Mouse (Mus musculus) liver, embryonic 13.5 days (tissue): ENCODE results near the gene Ltb4r2. TPM values are rescaled to one million over a fixed set of nuclear protein-coding genes. Genes with fewer than 3 reads are reported as not detected.

Experiments used
- ATAC-seq: fragments of 200-750 bp; cut with Nextera tagmentation; 2 replicates; pipeline ENCODE4 v1.8.0; 2017; ENCODE audit warnings: low read depth, mild to moderate bottlenecking, moderate number of reproducible peaks, moderate library complexity
- DNase-seq: peaks from one replicate; pipeline ENCODE4 v3.0.0; 2022
- H3K27ac ChIP-seq: fragments of 300-500 bp; sonication (generic); 2 replicates; pipeline ENCODE4 v1.5.1; 2015; ENCODE audit warnings: moderate library complexity, mild to moderate bottlenecking, inconsistent platforms
- H3K27me3 ChIP-seq: fragments of 300-500 bp; sonication (generic); 2 replicates; pipeline ENCODE4 v1.6.1; 2015; ENCODE audit warnings: mild to moderate bottlenecking, inconsistent platforms
- H3K36me3 ChIP-seq: fragments of 300-500 bp; sonication (generic); 2 replicates; pipeline ENCODE4 v1.6.1; 2015; ENCODE audit warnings: mild to moderate bottlenecking, inconsistent platforms
- H3K4me1 ChIP-seq: fragments of 300-500 bp; sonication (generic); replicated peaks from 2 replicates; pipeline ENCODE4 v1.6.1; 2015; ENCODE audit warnings: inconsistent platforms
- H3K4me2 ChIP-seq: fragments of 300-500 bp; sonication (generic); 2 replicates; pipeline ENCODE4 v1.6.1; 2015; ENCODE audit warnings: inconsistent platforms, mild to moderate bottlenecking, moderate library complexity
- H3K4me3 ChIP-seq: fragments of 300-500 bp; sonication (generic); replicated peaks from 2 replicates; pipeline ENCODE4 v1.5.1; 2015; ENCODE audit warnings: mild to moderate bottlenecking, inconsistent platforms
- H3K9ac ChIP-seq: fragments of 300-500 bp; sonication (generic); 2 replicates; pipeline ENCODE4 v1.6.1; 2015; ENCODE audit warnings: mild to moderate bottlenecking, inconsistent platforms
- H3K9me3 ChIP-seq: fragments of 300-500 bp; sonication (generic); replicated peaks from 2 replicates; pipeline ENCODE4 v1.6.1; 2016; ENCODE audit warnings: inconsistent platforms
- WGBS: fragments of 180-500 bp; shearing (Covaris S2); methylation state at CpG from one replicate; pipeline ENCODE4 v1.1.7; 2015; ENCODE audit not compliant: insufficient replicate concordance; 5-methylcytosine and 5-hydroxymethylcytosine counted together
- polyA plus RNA-seq: library from polyadenylated mRNA; unstranded; fragments of >200 nt; fragmentation: Nextera tagmentation; extraction: Ambion mirVana; gene quantifications from 2 replicates; pipeline ENCODE4 v1.2.1, GENCODE M21; 2015

The Ltb4r2 gene
- polyA plus RNA-seq, 1 experiment from 2014 or later, result 0.92 TPM

GRCm38 (mm10) chr14:55765696-55766095 is 4.5 kb downstream of the Ltb4r2 start, which contains the start of gene Ltb4r1:
Ltb4r1 (plus strand) TSS chr14:55765962.
- 23% methylated on average over 4 of the region's 4 CpGs for WGBS
- Histone ChIP-seq H3K4me2 (no peak within 1 kb of the TSS), H3K9ac (no peak within 1 kb of the TSS), H3K9me3 (no peaks in the 10 kb centered on the region), H3K27me3 (peaks cover 69% of the 10 kb centered on the region), H3K36me3 (no peaks in the 10 kb centered on the region), H3K27ac (peak within 1 kb of the TSS; percentile 47; the same call in 1 of the 2 replicates), H3K4me3 (no peak within 1 kb of the TSS), H3K4me1 (peaks cover 71% of the 10 kb centered on the region)
- DNase-seq, result no peak
- ATAC-seq, result no peak

- H3K4me3 ChIP-seq, result peak overlapping the region; percentile 50
- WGBS, result 9% methylated on average over 52 of the region's 52 CpGs
- no peaks in the 10 kb centered on the region for H3K36me3 ChIP-seq
- peak overlapping the region; percentile 75 for H3K4me2 ChIP-seq
- DNase-seq (no peak), ATAC-seq (peak; percentile 47)
- H3K9me3 ChIP-seq, result no peaks in the 10 kb centered on the region
- H3K9ac ChIP-seq, result peak overlapping the region; percentile 69
- H3K27ac ChIP-seq, result no peak overlapping the region
- peaks cover 62% of the 10 kb centered on the region for H3K4me1 ChIP-seq
- H3K27me3 ChIP-seq, result peaks cover 55% of the 10 kb centered on the region
Observed at GRCm38 (mm10) chr14:55767519-55768414, 6.5 kb downstream of the Ltb4r2 start.

- no peak for DNase-seq
- ATAC-seq, result no peak
- Histone ChIP-seq H3K9ac (peak overlapping the region; percentile 69; the same call in 1 of the 2 replicates), H3K9me3 (no peaks in the 10 kb centered on the region), H3K27me3 (peaks cover 52% of the 10 kb centered on the region), H3K4me1 (peaks cover 57% of the 10 kb centered on the region), H3K27ac (no peak overlapping the region), H3K4me2 (peak overlapping the region; percentile 75), H3K4me3 (no peak overlapping the region), H3K36me3 (no peaks in the 10 kb centered on the region)
- 75% methylated on average over 6 of the region's 6 CpGs for WGBS
Observed at GRCm38 (mm10) chr14:55768555-55768954, 7.3 kb downstream of the Ltb4r2 start.

- peaks cover 57% of the 10 kb centered on the region for H3K4me1 ChIP-seq
- H3K9ac ChIP-seq, result peak overlapping the region; percentile 50; the same call in 1 of the 2 replicates
- H3K27ac ChIP-seq, result no peak overlapping the region
- DNase-seq, result no peak
- H3K36me3 ChIP-seq, result no peaks in the 10 kb centered on the region
- no peaks in the 10 kb centered on the region for H3K9me3 ChIP-seq
- ATAC-seq, result peak; percentile 73
- peak overlapping the region; percentile 42 for H3K4me2 ChIP-seq
- H3K27me3 ChIP-seq, result peaks cover 53% of the 10 kb centered on the region
- 0 out of 2 replicates have a peak overlapping the region, but pooled peaks have one; percentile 3 for H3K4me3 ChIP-seq
- 31% methylated on average over 16 of the region's 16 CpGs for WGBS
Observed at GRCm38 (mm10) chr14:55769087-55769703, 8.0 kb downstream of the Ltb4r2 start.

- H3K27me3 ChIP-seq, result peaks cover 29% of the 10 kb centered on the region
- no peak overlapping the region for H3K4me3 ChIP-seq
- no peaks in the 10 kb centered on the region for H3K9me3 ChIP-seq
- H3K4me1 ChIP-seq, result peaks cover 20% of the 10 kb centered on the region
- no peak for DNase-seq
- 44% methylated on average over 7 of the region's 7 CpGs for WGBS
- no peak overlapping the region for H3K4me2 ChIP-seq
- H3K9ac ChIP-seq, result no peak overlapping the region
- H3K36me3 ChIP-seq, result no peaks in the 10 kb centered on the region
- ATAC-seq, result no peak
- H3K27ac ChIP-seq, result no peak overlapping the region
Observed at GRCm38 (mm10) chr14:55776711-55777110, 15.5 kb downstream of the Ltb4r2 start.

- H3K27ac ChIP-seq, result no peak overlapping the region
- H3K27me3 ChIP-seq, result peaks cover 31% of the 10 kb centered on the region
Observed at GRCm38 (mm10) chr14:55777176-55777575, 15.9 kb downstream of the Ltb4r2 start.

GRCm38 (mm10) chr14:55777806-55778205 is 16.6 kb downstream of the Ltb4r2 start:
- Histone ChIP-seq H3K9ac (no peak overlapping the region), H3K27me3 (peaks cover 33% of the 10 kb centered on the region), H3K9me3 (no peaks in the 10 kb centered on the region), H3K4me3 (no peak overlapping the region), H3K27ac (no peak overlapping the region), H3K4me2 (no peak overlapping the region), H3K4me1 (peaks cover 20% of the 10 kb centered on the region), H3K36me3 (no peaks in the 10 kb centered on the region)
- 67% methylated on average over 11 of the region's 11 CpGs for WGBS
- no peak for DNase-seq
- ATAC-seq, result no peak

More at GRCm38 (mm10) chr14:55777176-55777575, 15.9 kb downstream of the Ltb4r2 start:
- H3K4me3 ChIP-seq, result no peak overlapping the region
- H3K4me2 ChIP-seq, result no peak overlapping the region
- H3K9me3 ChIP-seq, result no peaks in the 10 kb centered on the region
- peaks cover 20% of the 10 kb centered on the region for H3K4me1 ChIP-seq
- WGBS, result 20% methylated on average over 3 of the region's 3 CpGs
- no peak overlapping the region for H3K9ac ChIP-seq
- no peaks in the 10 kb centered on the region for H3K36me3 ChIP-seq
- DNase-seq, result no peak
- ATAC-seq, result no peak

- no peak for DNase-seq
- no peak overlapping the region for H3K9ac ChIP-seq
Observed at GRCm38 (mm10) chr14:55778686-55779085, 17.5 kb downstream of the Ltb4r2 start.

GRCm38 (mm10) chr14:55779656-55780055 is 18.4 kb downstream of the Ltb4r2 start:
- no peaks in the 10 kb centered on the region for H3K36me3 ChIP-seq
- H3K4me3 ChIP-seq, result no peak overlapping the region
- H3K4me1 ChIP-seq, result peaks cover 20% of the 10 kb centered on the region
- 64% methylated on average over 16 of the region's 16 CpGs for WGBS
- H3K4me2 ChIP-seq, result no peak overlapping the region
- no peak for DNase-seq
- no peaks in the 10 kb centered on the region for H3K9me3 ChIP-seq
- H3K9ac ChIP-seq, result no peak overlapping the region
- H3K27me3 ChIP-seq, result peaks cover 37% of the 10 kb centered on the region
- ATAC-seq, result no peak
- no peak overlapping the region for H3K27ac ChIP-seq

More at GRCm38 (mm10) chr14:55778686-55779085, 17.5 kb downstream of the Ltb4r2 start:
- Histone ChIP-seq H3K36me3 (no peaks in the 10 kb centered on the region), H3K4me3 (no peak overlapping the region), H3K27ac (no peak overlapping the region), H3K27me3 (peaks cover 35% of the 10 kb centered on the region), H3K4me1 (peaks cover 20% of the 10 kb centered on the region), H3K4me2 (no peak overlapping the region), H3K9me3 (no peaks in the 10 kb centered on the region)
- 79% methylated on average over 15 of the region's 15 CpGs for WGBS
- no peak for ATAC-seq

- DNase-seq, result no peak
- ATAC-seq, result no peak
- peaks cover 20% of the 10 kb centered on the region for H3K4me1 ChIP-seq
- no peak overlapping the region for H3K27ac ChIP-seq
- no peak overlapping the region for H3K4me2 ChIP-seq
- H3K27me3 ChIP-seq, result peaks cover 39% of the 10 kb centered on the region
- H3K4me3 ChIP-seq, result no peak overlapping the region
- 0 out of 2 replicates have a peak, but pooled peaks cover under 1% of the 10 kb centered on the region for H3K36me3 ChIP-seq
- WGBS, result 76% methylated on average over 11 of the region's 11 CpGs
- no peaks in the 10 kb centered on the region for H3K9me3 ChIP-seq
- no peak overlapping the region for H3K9ac ChIP-seq
Observed at GRCm38 (mm10) chr14:55780736-55781135, 19.5 kb downstream of the Ltb4r2 start.

- Histone ChIP-seq H3K9ac (no peak overlapping the region), H3K27ac (no peak overlapping the region), H3K9me3 (no peaks in the 10 kb centered on the region), H3K4me2 (peak overlapping the region; percentile 26), H3K4me1 (peaks cover 20% of the 10 kb centered on the region), H3K36me3 (0 out of 2 replicates have a peak, but pooled peaks cover 2% of the 10 kb centered on the region), H3K27me3 (peaks cover 45% of the 10 kb centered on the region), H3K4me3 (no peak overlapping the region)
- WGBS, result 19% methylated on average over 14 of the region's 14 CpGs
- DNase-seq (peak; percentile 38), ATAC-seq (peak; percentile 57)
Observed at GRCm38 (mm10) chr14:55781310-55781709, 20.1 kb downstream of the Ltb4r2 start.
